ENCODE assay signal across 9 mouse cellular contexts in genomic region chr7:70370552-70371262, GRCm38 (mm10). TPM values are rescaled to one million over a fixed set of nuclear protein-coding genes. Genes with fewer than 3 reads are reported as not detected.
DNase-seq lines count a peak whose midpoint lies in the region; ATAC-seq and TF ChIP-seq lines count a peak whose summit lies in the region.
"Had no signal": no experiment of that assay in that cellular context is flagged by ENCODE, and none has a peak within 500 bp of the region (broad histone marks: within the 10 kb centered on the region; RNA-seq: fewer than 3 reads in every experiment).

No protein-coding gene starts in this region.

- H3K27me3 ChIP-seq in kidney, embryonic 14.5 days (ENCODE audit: control insufficient read depth, insufficient read depth, low read length), result peaks cover 3% of the 10 kb centered on the region
- peaks cover 66% of the 10 kb centered on the region for H3K27me3 ChIP-seq in forebrain, postnatal 0 days (ENCODE audit: insufficient read depth, low read length)
- H3K27me3 ChIP-seq in limb, embryonic 11.5 days (ENCODE audit: control insufficient read depth, insufficient read depth, low read length), result peaks cover 37% of the 10 kb centered on the region
- peaks cover 22% of the 10 kb centered on the region for H3K27me3 ChIP-seq in neural tube, embryonic 14.5 days (ENCODE audit: control insufficient read depth, insufficient read depth, low read length)

- DNase-seq in kidney, adult 9 months, result no peak
- DNase-seq in forebrain, postnatal 0 days, result peak; percentile 20
- DNase-seq in limb, embryonic 11.5 days (ENCODE audit: low spot score), result peak; percentile 56
- DNase-seq in cerebellum, postnatal 25 days, result no peak
- no peak for DNase-seq in left cerebral cortex, adult 8-10 months (ENCODE audit: low spot score in 2 of 2)
- DNase-seq: right cerebral cortex, postnatal 25 days had no signal

- no peaks in the 10 kb centered on the region for H3K36me3 ChIP-seq in kidney, embryonic 14.5 days (ENCODE audit: control insufficient read depth, insufficient read depth, low read length)
- no peaks in the 10 kb centered on the region for H3K36me3 ChIP-seq in forebrain, postnatal 0 days (ENCODE audit: insufficient read depth)
- no peaks in the 10 kb centered on the region for H3K36me3 ChIP-seq in limb, embryonic 11.5 days (ENCODE audit: control insufficient read depth, insufficient read depth, low read length)
- no peaks in the 10 kb centered on the region for H3K36me3 ChIP-seq in neural tube, embryonic 14.5 days (ENCODE audit: control insufficient read depth, insufficient read depth, low read length)

- no peak for ATAC-seq in kidney, embryonic 14.5 days (ENCODE audit: low FRiP score, low TSS enrichment)
- ATAC-seq in forebrain, postnatal 0 days, result no peak
- no peak for ATAC-seq in limb, embryonic 11.5 days (ENCODE audit: insufficient number of reproducible peaks, low FRiP score, low TSS enrichment, low read depth)
- no peak for ATAC-seq in neural tube, embryonic 14.5 days (ENCODE audit: low read depth)
- no peak for ATAC-seq in cerebellum, adult (ENCODE audit: insufficient number of reproducible peaks, low FRiP score, low TSS enrichment)

- H3K4me1 ChIP-seq in kidney, embryonic 14.5 days (ENCODE audit: control insufficient read depth, insufficient read depth, low read length), result peaks cover 14% of the 10 kb centered on the region
- no peaks in the 10 kb centered on the region for H3K4me1 ChIP-seq in forebrain, postnatal 0 days (ENCODE audit: insufficient read depth)
- H3K4me1 ChIP-seq in limb, embryonic 11.5 days (ENCODE audit: control insufficient read depth, insufficient read depth, low read length), result peaks cover 23% of the 10 kb centered on the region
- H3K4me1 ChIP-seq in neural tube, embryonic 14.5 days (ENCODE audit: control insufficient read depth, insufficient read depth, low read length), result peaks cover 3% of the 10 kb centered on the region; the same call in 1 of the 2 replicates

- 2% methylated on average over 18 of the region's 18 CpGs for WGBS in kidney, embryonic 14.5 days
- 6% methylated on average over 18 of the region's 18 CpGs for WGBS in forebrain, postnatal 0 days
- WGBS in limb, embryonic 11.5 days, result 3% methylated on average over 18 of the region's 18 CpGs
- WGBS in neural tube, embryonic 14.5 days, result 7% methylated on average over 18 of the region's 18 CpGs

- H3K27ac ChIP-seq in kidney, embryonic 14.5 days (ENCODE audit: low read depth, low read length), result peak overlapping the region; percentile 97
- H3K27ac ChIP-seq in forebrain, postnatal 0 days (ENCODE audit: low read depth, low read length), result 0 out of 2 replicates have a peak overlapping the region, but pooled peaks have one; percentile 73
- H3K27ac ChIP-seq in limb, embryonic 11.5 days (replicated peaks; ENCODE audit: low read depth, low read length), result no peak overlapping the region
- no peak overlapping the region for H3K27ac ChIP-seq in neural tube, embryonic 14.5 days (ENCODE audit: low read depth, low read length)

- no peak for TF ChIP-seq CTCF in forebrain, postnatal 0 days (IDR thresholded peaks at IDR 0.05; ENCODE audit: low read depth)

- no peaks in the 10 kb centered on the region for H3K9me3 ChIP-seq in kidney, embryonic 14.5 days (ENCODE audit: control insufficient read depth, low read length)
- no peaks in the 10 kb centered on the region for H3K9me3 ChIP-seq in forebrain, postnatal 0 days (ENCODE audit: low read length)
- no peaks in the 10 kb centered on the region for H3K9me3 ChIP-seq in limb, embryonic 11.5 days (ENCODE audit: control insufficient read depth, low read length)
- no peaks in the 10 kb centered on the region for H3K9me3 ChIP-seq in neural tube, embryonic 14.5 days (ENCODE audit: control insufficient read depth, low read length)

- peak overlapping the region; percentile 79 for H3K4me2 ChIP-seq in kidney, embryonic 14.5 days (replicated peaks; ENCODE audit: low read depth, low read length)
- H3K4me2 ChIP-seq in forebrain, postnatal 0 days (ENCODE audit: low read depth), result peak overlapping the region; percentile 41
- H3K4me2 ChIP-seq in limb, embryonic 11.5 days (ENCODE audit: low read depth, severe bottlenecking), result peak overlapping the region; percentile 60; the same call in 1 of the 2 replicates
- peak overlapping the region; percentile 49 for H3K4me2 ChIP-seq in neural tube, embryonic 14.5 days (ENCODE audit: low read depth, low read length)

- peak overlapping the region; percentile 96 for H3K4me3 ChIP-seq in kidney, embryonic 14.5 days (ENCODE audit: low read length)
- H3K4me3 ChIP-seq in forebrain, postnatal 0 days (ENCODE audit: low read depth, low read length), result peak overlapping the region; percentile 27; the same call in 1 of the 2 replicates
- no peak overlapping the region for H3K4me3 ChIP-seq in limb, embryonic 11.5 days (ENCODE audit: low read depth, low read length)
- 0 out of 2 replicates have a peak overlapping the region, but pooled peaks have one; percentile 7 for H3K4me3 ChIP-seq in neural tube, embryonic 14.5 days (ENCODE audit: low read depth, low read length)

- H3K9ac ChIP-seq in kidney, embryonic 14.5 days (ENCODE audit: low read depth, low read length), result peak overlapping the region; percentile 100
- peak overlapping the region; percentile 44 for H3K9ac ChIP-seq in forebrain, postnatal 0 days
- H3K9ac ChIP-seq in limb, embryonic 11.5 days (ENCODE audit: low read length), result no peak overlapping the region
- no peak overlapping the region for H3K9ac ChIP-seq in neural tube, embryonic 14.5 days (replicated peaks; ENCODE audit: low read depth, low read length)

RNA-seq across cellular contexts. Expression of gene Nr2f2, which starts 4.2 kb away (rescaled TPM):
- 310 and 320 TPM in 2 replicates for polyA plus RNA-seq in kidney, embryonic 14.5 days (2014; fragmentation: Nextera tagmentation; extraction: Ambion mirVana)
- 23.7 and 49.9 TPM in 2 replicates for total RNA-seq in forebrain, postnatal 0 days (2014; rRNA removed)
- polyA plus RNA-seq in forebrain, postnatal 0 days (2015; fragmentation: Nextera tagmentation; extraction: Ambion mirVana), result 46.4 and 92.8 TPM in 2 replicates
- 71.4 and 79.5 TPM in 2 replicates for polyA plus RNA-seq in limb, embryonic 11.5 days (2014; fragmentation: Nextera tagmentation; extraction: Ambion mirVana)
- 72.9 and 89.2 TPM in 2 replicates for polyA plus RNA-seq in neural tube, embryonic 14.5 days (2014; fragmentation: Nextera tagmentation; extraction: Ambion mirVana)
- 10 to 100 TPM; 20.1 to 32.6 (median 27.2) TPM for total RNA-seq in left cerebral cortex, adult 8-10 months (2022)

Comparison
In these comparisons a context has a peak if more than half of its experiments do, and no peak if none do; other contexts are left out.
1. H3K27ac ChIP-seq: peak in kidney, embryonic 14.5 days (single experiment) and forebrain, postnatal 0 days (single experiment); none in limb, embryonic 11.5 days (single experiment) and neural tube, embryonic 14.5 days (single experiment).
2. H3K9ac ChIP-seq: peak in kidney, embryonic 14.5 days (single experiment) and forebrain, postnatal 0 days (single experiment); none in limb, embryonic 11.5 days (single experiment) and neural tube, embryonic 14.5 days (single experiment).
3. DNase-seq: peak in forebrain, postnatal 0 days (single experiment) and limb, embryonic 11.5 days (single experiment); none in kidney, adult 9 months (single experiment), cerebellum, postnatal 25 days (0 of 2) and left cerebral cortex, adult 8-10 months (0 of 2).
4. Peak in every context shown above with its lines, with median percentiles within 50 percentile points of each other: H3K4me2 ChIP-seq.